Mouse (Mus musculus): ENCODE data around the gene H2-DMb2. TPM values are rescaled to one million over a fixed set of nuclear protein-coding genes. Genes with fewer than 3 reads are reported as not detected.

Gene H2-DMb2
- polyA plus RNA-seq, 2 experiments = 0.13 to 0.58 TPM

DNA sequence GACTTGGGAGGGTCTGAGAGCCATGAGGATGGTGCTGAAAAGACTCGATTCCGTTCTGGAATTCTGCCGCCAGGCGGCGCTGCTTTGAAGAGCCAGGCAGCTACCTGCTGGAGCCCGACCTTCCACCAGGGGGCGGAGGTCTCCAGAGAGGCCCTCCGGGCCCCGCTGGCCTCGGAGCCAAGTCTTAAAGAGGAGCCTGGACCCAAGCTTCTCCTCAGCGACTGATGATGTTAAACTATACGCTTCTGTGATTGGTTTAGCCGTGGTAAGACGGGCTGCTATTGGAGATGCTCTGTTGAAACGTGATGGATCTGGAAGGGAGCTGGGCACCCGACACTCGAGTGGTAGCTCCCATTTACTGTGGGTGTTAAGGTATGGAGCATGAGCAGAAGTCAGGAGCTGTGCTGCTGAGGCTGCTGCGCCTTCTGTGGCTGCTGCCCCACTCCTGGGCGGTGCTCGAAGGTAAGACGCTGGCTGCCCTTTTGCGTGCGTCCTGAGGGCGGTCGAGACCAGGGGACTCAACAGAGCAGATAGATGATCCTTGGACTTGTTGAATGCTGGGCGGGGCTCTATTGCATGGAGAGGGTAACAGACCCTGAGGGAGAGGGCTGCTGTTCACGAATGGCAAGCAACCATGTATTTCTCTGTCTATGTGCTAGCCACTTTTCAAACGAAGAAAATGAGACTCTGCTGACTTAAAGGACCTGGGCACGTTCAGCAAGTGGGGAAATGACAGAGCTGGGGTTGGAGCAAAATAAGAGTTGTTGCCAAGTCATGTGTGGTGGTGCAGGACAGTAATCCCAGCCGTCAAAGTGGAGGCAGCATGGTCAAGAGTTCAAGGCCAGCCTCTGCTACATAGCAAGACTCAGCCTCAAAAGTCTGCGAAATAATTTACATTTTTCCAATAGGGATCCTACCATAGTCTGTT lies 7.5 kb upstream of the H2-DMb2 start:
- no peak overlapping the region for H3K9ac ChIP-seq (replicated peaks)

GRCm38 (mm10) chr17:34137601-34138000 lies 5.5 kb upstream of the H2-DMb2 start:
- H3K4me1 ChIP-seq (replicated peaks; ENCODE audit: control insufficient read depth in 2 of 2, insufficient read depth in 2 of 2, low read length in 1 of 2) = peaks cover 3 to 12% of the 10 kb centered on the region in 2 experiments; a peak in 3 of 4 replicates
- no peak overlapping the region for H3K9ac ChIP-seq (replicated peaks)
- 55% methylated on average over 7 of the region's 7 CpGs for WGBS (ENCODE audit: insufficient replicate concordance)
- ATAC-seq (ENCODE audit: insufficient read depth) (no peak), DNase-seq (ENCODE audit: low read depth in 3 of 3, low spot score in 3 of 3) (no peak)
- no peaks in the 10 kb centered on the region for H3K9me3 ChIP-seq (ENCODE audit: control insufficient read depth, low read length)
- no peaks in the 10 kb centered on the region for H3K36me3 ChIP-seq (replicated peaks; ENCODE audit: control insufficient read depth, insufficient read depth, low read depth)
- no peak overlapping the region for H3K27ac ChIP-seq
- H3K27me3 ChIP-seq (ENCODE audit: control insufficient read depth, insufficient read depth, low read length) = peaks cover 19% of the 10 kb centered on the region
- TF ChIP-seq CTCF (IDR thresholded peaks at IDR 0.05; ENCODE audit: low read depth) = no peak
- TF ChIP-seq EP300 (IDR thresholded peaks at IDR 0.05; ENCODE audit: low read depth) = no peak
- H3K4me3 ChIP-seq (ENCODE audit: insufficient read depth in 1 of 2, low read depth in 2 of 2, low read length in 2 of 2) = no peak overlapping the region
- H3K4me2 ChIP-seq (ENCODE audit: low read depth) = no peak overlapping the region

More for the DNA sequence above, 7.5 kb upstream of the H2-DMb2 start:
- Histone ChIP-seq H3K9me3 (ENCODE audit: control insufficient read depth, low read length) (no peaks in the 10 kb centered on the region), H3K4me2 (ENCODE audit: low read depth) (peak overlapping the region; percentile 48), H3K27ac (no peak overlapping the region), H3K4me3 (ENCODE audit: insufficient read depth in 1 of 2, low read depth in 2 of 2, low read length in 2 of 2) (peak overlapping the region; percentile 7 to 27), H3K36me3 (replicated peaks; ENCODE audit: control insufficient read depth, insufficient read depth, low read depth) (no peaks in the 10 kb centered on the region), H3K27me3 (ENCODE audit: control insufficient read depth, insufficient read depth, low read length) (peaks cover 16% of the 10 kb centered on the region), H3K4me1 (replicated peaks; ENCODE audit: control insufficient read depth in 2 of 2, insufficient read depth in 2 of 2, low read length in 1 of 2) (peaks cover 3 to 12% of the 10 kb centered on the region in 2 experiments; a peak in 3 of 4 replicates)
- TF ChIP-seq CTCF (IDR thresholded peaks at IDR 0.05; ENCODE audit: low read depth) = peak; percentile 100
- TF ChIP-seq EP300 (IDR thresholded peaks at IDR 0.05; ENCODE audit: low read depth) = no peak
- peak; percentile 88 to 90 (median 89) for DNase-seq (ENCODE audit: low read depth in 3 of 3, low spot score in 3 of 3)
- 6% methylated on average over 31 of the region's 31 CpGs for WGBS (ENCODE audit: insufficient replicate concordance)
- peak; percentile 87 for ATAC-seq (ENCODE audit: insufficient read depth)

GRCm38 (mm10) chr17:34138655-34139054 lies 4.5 kb upstream of the H2-DMb2 start:
- H3K9me3 ChIP-seq (ENCODE audit: control insufficient read depth, low read length) = no peaks in the 10 kb centered on the region
- TF ChIP-seq EP300 (IDR thresholded peaks at IDR 0.05; ENCODE audit: low read depth) (no peak), CTCF (IDR thresholded peaks at IDR 0.05; ENCODE audit: low read depth) (no peak)
- H3K4me3 ChIP-seq (ENCODE audit: insufficient read depth in 1 of 2, low read depth in 2 of 2, low read length in 2 of 2) = no peak overlapping the region
- H3K27me3 ChIP-seq (ENCODE audit: control insufficient read depth, insufficient read depth, low read length) = peaks cover 19% of the 10 kb centered on the region
- H3K9ac ChIP-seq (replicated peaks) = no peak overlapping the region
- H3K27ac ChIP-seq = no peak overlapping the region
- no peaks in the 10 kb centered on the region for H3K36me3 ChIP-seq (replicated peaks; ENCODE audit: control insufficient read depth, insufficient read depth, low read depth)
- DNase-seq (ENCODE audit: low read depth in 3 of 3, low spot score in 3 of 3) (no peak), ATAC-seq (ENCODE audit: insufficient read depth) (no peak)
- H3K4me2 ChIP-seq (ENCODE audit: low read depth) = no peak overlapping the region
- WGBS (ENCODE audit: insufficient replicate concordance) = 73% methylated on average over 7 of the region's 7 CpGs
- H3K4me1 ChIP-seq (replicated peaks; ENCODE audit: control insufficient read depth in 2 of 2, insufficient read depth in 2 of 2, low read length in 1 of 2) = peaks cover 3 to 14% of the 10 kb centered on the region in 2 experiments; a peak in 3 of 4 replicates

DNA sequence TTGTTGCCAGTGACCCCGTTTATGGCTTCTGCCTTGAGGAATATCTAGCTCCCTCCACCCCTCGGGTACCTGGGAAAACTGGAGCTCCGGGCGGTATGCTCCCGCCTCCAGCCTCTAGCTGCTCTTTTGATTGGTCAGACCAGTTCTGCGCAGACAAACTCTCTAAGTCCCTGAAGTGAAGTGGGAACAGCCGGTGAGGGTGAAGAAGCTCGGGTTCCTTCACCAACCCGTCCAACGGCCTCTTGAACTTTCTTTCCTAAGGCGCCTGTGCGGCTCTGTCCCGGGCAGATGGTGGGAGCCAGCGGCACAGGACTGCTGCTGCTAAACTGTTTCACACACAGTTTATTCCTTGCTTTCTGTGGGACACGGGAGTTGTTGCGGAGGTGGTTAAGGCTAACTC lies 3.7 kb upstream of the H2-DMb2 start:
- peak overlapping the region; percentile 66 for H3K4me2 ChIP-seq (ENCODE audit: low read depth)
- H3K4me1 ChIP-seq (replicated peaks; ENCODE audit: control insufficient read depth in 2 of 2, insufficient read depth in 2 of 2, low read length in 1 of 2) = peaks cover 3 to 14% of the 10 kb centered on the region in 2 experiments; a peak in 3 of 4 replicates
- peak overlapping the region; percentile 35 to 37 for H3K4me3 ChIP-seq (ENCODE audit: insufficient read depth in 1 of 2, low read depth in 2 of 2, low read length in 2 of 2)
- TF ChIP-seq EP300 (IDR thresholded peaks at IDR 0.05; ENCODE audit: low read depth) = no peak
- no peak for TF ChIP-seq CTCF (IDR thresholded peaks at IDR 0.05; ENCODE audit: low read depth)
- peak overlapping the region; percentile 33; the same call in 1 of the 2 replicates for H3K9ac ChIP-seq (replicated peaks)
- 9% methylated on average over 16 of the region's 16 CpGs for WGBS (ENCODE audit: insufficient replicate concordance)
- ATAC-seq (ENCODE audit: insufficient read depth) (no peak), DNase-seq (ENCODE audit: low read depth in 3 of 3, low spot score in 3 of 3) (no peak)
- no peaks in the 10 kb centered on the region for H3K9me3 ChIP-seq (ENCODE audit: control insufficient read depth, low read length)
- no peaks in the 10 kb centered on the region for H3K36me3 ChIP-seq (replicated peaks; ENCODE audit: control insufficient read depth, insufficient read depth, low read depth)
- H3K27me3 ChIP-seq (ENCODE audit: control insufficient read depth, insufficient read depth, low read length) = peaks cover 19% of the 10 kb centered on the region
- H3K27ac ChIP-seq = no peak overlapping the region

DNA sequence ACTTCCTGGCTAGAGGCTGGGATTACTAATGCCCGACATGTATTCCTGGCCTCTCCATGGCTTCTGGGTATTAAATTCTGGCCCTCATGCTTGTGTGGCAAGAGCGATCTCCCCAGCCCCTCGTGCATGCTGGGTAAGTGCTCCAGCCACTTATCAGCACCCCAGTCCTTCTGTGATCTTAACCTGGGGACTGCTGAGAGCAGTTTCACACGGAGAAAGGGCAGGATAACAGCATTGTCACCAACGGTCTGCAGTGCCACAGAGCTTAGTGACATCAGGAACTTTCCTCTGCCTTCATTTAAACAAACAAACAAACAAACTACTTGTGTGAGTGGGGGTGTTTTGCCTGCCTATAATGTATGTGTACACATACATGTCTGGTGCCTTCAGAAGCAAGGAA lies 2.9 kb upstream of the H2-DMb2 start:
- H3K4me2 ChIP-seq (ENCODE audit: low read depth) = peak overlapping the region; percentile 66
- 0 out of 2 replicates have a peak, but pooled peaks have one; percentile 17 for TF ChIP-seq EP300 (IDR thresholded peaks at IDR 0.05; ENCODE audit: low read depth)
- no peak for TF ChIP-seq CTCF (IDR thresholded peaks at IDR 0.05; ENCODE audit: low read depth)
- no peaks in the 10 kb centered on the region for H3K9me3 ChIP-seq (ENCODE audit: control insufficient read depth, low read length)
- no peak for DNase-seq (ENCODE audit: low read depth in 3 of 3, low spot score in 3 of 3)
- H3K36me3 ChIP-seq (replicated peaks; ENCODE audit: control insufficient read depth, insufficient read depth, low read depth) = no peaks in the 10 kb centered on the region
- peaks cover 19% of the 10 kb centered on the region for H3K27me3 ChIP-seq (ENCODE audit: control insufficient read depth, insufficient read depth, low read length)
- peak; percentile 36; the same call in 1 of the 2 replicates for ATAC-seq (ENCODE audit: insufficient read depth)
- H3K9ac ChIP-seq (replicated peaks) = peak overlapping the region; percentile 23
- no peak overlapping the region for H3K27ac ChIP-seq
- 7% methylated on average over 5 of the region's 5 CpGs for WGBS (ENCODE audit: insufficient replicate concordance)
- peaks cover 3 to 14% of the 10 kb centered on the region in 2 experiments; a peak in 3 of 4 replicates for H3K4me1 ChIP-seq (replicated peaks; ENCODE audit: control insufficient read depth in 2 of 2, insufficient read depth in 2 of 2, low read length in 1 of 2)
- peak overlapping the region; percentile 10 to 16; a peak in 2 of 4 replicates for H3K4me3 ChIP-seq (ENCODE audit: insufficient read depth in 1 of 2, low read depth in 2 of 2, low read length in 2 of 2)
